Mouse (Mus musculus): ENCODE measurements around the gene Sdha. TPM values are rescaled to one million over a fixed set of nuclear protein-coding genes. Genes with fewer than 3 reads are reported as not detected.

Gene Sdha
- 100 to 1,000 TPM; 450 to 473 TPM for total RNA-seq (2021)
- long read RNA-seq, experiment 1, transcript Sdha-201 (15 exons, 2,900 nt) = major isoform, 506 of 592 reads
- long read RNA-seq, experiment 1, partial matches to known transcripts = 44 of 592 reads
- long read RNA-seq, experiment 1, other reads (novel, unspliced or antisense) = 38 of 592 reads
- long read RNA-seq, experiment 2, transcript Sdha-201 (15 exons, 2,900 nt) = major isoform, 1,237 of 1,373 reads
- long read RNA-seq, experiment 2, partial matches to known transcripts = 69 of 1,373 reads
- long read RNA-seq, experiment 2, other reads (novel, unspliced or antisense) = 63 of 1,373 reads

- peak; percentile 92 to 94 for DNase-seq (ENCODE audit: low spot score in 2 of 2)
These were observed at the start of gene Sdha, which contains the start of gene Ccdc127 for GRCm38 (mm10) chr13:74349566-74350434. TSS of gene Sdha (minus strand) at chr13:74350280. TSS of gene Ccdc127 (plus strand) at chr13:74350309.

DNA sequence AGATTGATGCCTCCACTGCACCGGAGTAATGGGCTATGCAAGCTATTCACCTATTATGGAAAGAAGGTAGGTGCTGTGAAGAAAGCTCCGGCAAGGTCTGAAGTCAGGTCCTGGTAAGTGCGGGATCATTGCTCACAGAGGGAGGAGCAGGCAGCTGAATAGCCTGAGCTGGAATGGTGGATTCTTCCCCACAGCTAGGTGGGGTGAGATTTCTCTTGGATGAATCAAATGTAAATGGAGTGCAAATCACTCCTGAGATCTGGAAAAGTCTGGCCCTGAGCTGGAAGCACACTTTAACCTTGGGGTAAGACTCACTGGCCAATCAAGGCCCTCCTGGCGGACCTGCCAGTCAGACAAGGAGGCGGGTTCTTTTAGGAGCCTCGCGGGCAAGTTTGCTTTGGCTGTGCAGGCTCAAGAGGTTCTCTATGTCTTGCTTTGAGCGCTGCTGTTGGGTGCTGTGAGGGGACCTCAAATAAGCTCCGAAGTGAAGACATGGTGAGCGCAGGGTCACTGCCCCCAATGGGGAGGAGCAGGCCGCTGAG lies 49.3 kb upstream of the Sdha start, which contains the start of gene Ftl1-ps1:
Gene Ftl1-ps1 (plus strand): TSS at position 397 of the 542 bp plus-strand sequence.
- peak in 1 of 2 experiments; percentile 14 for DNase-seq (ENCODE audit: low spot score in 2 of 2)

DNA sequence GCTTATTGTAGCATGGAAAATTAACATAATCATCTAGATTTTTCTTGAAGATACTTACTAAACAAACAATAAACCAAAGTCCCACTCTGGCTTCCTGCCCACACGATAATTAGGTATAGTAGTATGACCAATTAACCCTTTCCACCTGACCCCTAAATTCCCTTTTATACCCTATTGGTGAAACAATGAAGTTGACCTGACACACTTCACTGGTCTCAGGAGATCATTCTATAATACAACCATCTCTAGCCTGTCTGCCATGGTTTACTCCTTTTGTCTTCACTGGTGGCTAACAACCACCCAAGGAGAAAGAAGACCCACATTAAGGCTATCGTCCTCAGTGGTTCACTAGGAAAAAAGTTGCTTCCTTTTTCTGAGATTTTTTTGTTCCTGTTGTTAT lies 41.1 kb upstream of the Sdha start:
- no peak for DNase-seq (ENCODE audit: low spot score in 2 of 2)

DNA sequence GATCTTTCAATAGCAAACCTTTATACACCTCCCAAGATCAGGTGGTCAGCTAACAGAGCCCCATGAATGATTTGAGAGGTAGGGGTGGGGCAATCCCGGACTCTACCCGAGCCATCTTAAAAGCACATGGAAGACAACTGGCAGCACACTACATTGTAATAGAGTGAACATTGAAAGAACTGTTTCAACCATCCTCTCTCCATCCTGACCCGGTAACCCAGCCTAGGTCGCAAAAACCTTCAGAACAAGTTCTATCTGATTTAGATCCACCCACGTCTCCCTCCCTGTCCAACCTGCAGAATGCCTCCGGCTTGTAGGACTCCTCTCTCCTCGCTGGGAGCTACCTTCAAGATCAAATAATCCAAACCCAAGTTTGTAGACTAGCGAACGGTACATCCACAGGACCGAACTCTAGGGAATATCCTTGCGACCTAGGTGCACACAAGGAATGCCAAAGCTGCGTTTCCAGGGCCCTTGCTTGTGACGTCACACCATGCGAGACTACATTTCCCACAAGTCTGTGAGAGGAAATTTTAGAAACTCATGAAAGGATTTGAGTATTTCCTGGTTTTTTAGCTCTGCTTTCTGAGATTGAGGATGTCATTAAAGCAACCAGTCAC lies 40.4 kb upstream of the Sdha start, which contains the start of gene Zfp72:
Gene Zfp72 (minus strand): TSS at position 466 of the 620 bp plus-strand sequence.
- peak in 1 of 2 experiments; percentile 45 for DNase-seq (ENCODE audit: low spot score in 2 of 2)

- no peak for DNase-seq (ENCODE audit: low spot score in 2 of 2)
These were observed 39.6 kb upstream of the Sdha start for GRCm38 (mm10) chr13:74389730-74390129.

- no peak for DNase-seq (ENCODE audit: low spot score in 2 of 2)
These were observed 32.2 kb upstream of the Sdha start for GRCm38 (mm10) chr13:74382289-74382688.

DNA sequence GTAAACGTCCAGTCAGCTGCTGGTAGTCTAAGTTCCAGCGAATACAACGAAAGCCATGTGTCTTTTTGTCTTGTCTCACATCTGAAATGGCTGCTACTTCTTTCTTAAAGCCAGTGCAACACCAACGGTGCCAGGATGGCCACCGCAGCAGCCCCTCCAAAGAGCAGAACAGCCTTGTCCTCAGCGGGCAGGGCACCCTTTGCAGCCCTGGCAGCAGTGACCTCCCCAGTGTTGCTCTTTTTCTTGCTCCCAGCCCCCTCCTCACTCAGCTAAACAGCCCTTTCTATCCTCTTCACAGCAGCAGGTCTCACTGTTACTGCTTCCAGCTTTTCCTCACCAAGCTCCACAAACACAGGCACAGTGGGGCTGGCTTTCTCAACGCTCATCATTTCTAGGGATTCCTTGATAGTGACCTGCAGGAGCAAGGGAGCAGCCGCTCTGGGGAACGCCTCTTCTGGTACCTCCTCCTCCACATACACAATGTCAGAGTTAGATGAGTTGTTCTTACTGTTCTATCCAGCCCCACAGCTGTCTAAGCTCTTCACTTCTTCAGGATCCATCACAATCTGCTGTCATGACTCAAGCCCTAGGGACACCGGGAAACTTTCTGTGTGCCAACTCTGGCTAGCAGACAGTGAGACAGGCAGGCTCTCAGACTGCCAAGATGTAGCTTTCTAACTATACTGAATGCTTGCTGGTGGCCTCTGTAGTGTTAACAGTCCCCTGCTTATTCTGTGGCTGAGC lies 31.6 kb upstream of the Sdha start:
- DNase-seq (ENCODE audit: low spot score in 2 of 2) = no peak

DNA sequence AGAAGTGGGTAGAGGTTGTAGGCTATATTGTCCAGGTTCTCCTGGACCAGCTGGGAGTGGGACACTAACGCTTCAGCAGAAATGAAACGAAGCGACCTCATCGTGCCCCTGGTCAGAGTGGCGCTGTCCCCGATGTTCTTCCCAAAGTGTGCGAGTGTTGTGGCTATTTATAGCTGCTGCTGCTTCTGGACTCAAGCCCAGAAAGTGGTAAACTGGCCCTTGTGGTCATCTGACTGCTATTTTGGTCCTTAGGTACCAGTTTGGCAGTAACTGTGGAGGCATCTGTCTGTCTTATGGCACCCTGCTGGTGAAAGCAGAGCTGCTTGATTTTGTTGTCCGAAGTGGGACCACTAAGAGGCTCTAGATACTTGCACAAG lies 13.8 kb upstream of the Sdha start, which contains the start of gene Lrrc14b:
Gene Lrrc14b (minus strand): TSS at position 147 of the 377 bp plus-strand sequence.
- DNase-seq (ENCODE audit: low spot score in 2 of 2) = no peak

GRCm38 (mm10) chr13:74363176-74363858 lies 13.2 kb upstream of the Sdha start:
- no peak for DNase-seq (ENCODE audit: low spot score in 2 of 2)

GRCm38 (mm10) chr13:74362218-74362617 lies 12.1 kb upstream of the Sdha start:
- DNase-seq (ENCODE audit: low spot score in 2 of 2) = no peak

DNA sequence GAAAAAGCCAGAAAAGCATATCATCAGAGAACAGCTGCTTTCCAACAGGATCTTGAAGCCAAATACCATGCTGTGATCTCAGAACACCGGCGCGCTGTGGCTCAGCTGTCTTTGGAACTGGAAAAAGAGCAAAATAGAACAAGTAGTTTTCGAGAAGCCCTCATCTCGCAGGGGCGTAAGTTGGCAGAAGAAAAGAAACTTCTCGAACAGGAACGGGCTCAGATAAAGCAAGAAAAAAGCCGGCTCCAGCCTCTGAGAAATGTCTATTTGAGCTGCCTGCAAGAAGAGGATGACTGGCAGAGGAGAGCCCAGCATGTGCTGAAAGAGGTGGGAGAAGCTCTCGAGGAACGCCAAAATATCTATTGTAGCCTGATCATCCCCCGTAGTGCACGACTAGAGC lies 6.4 kb upstream of the Sdha start:
- no peak for DNase-seq (ENCODE audit: low spot score in 2 of 2)

DNA sequence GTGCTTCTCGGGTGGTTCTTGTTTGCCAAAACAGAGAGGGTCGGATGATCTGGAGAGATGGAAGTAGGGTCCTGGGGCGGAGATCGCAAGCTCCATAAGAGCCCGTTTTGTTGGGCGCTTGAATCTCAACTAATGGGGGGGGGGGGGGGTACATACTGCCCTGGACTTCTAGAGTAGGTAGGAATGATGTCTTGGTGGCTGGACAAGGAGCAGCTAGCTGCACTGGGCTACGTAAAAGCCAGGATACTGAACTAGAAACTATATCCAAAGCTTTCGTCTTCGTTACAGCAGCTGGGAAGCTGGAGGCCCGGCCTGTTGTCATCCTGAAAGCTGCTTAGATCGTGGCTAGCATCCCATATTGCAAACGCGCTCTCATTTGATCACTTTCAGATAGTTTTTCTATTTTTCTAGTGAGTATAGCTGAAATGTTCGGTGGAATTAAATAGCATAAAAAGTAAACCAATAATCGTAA lies 391 bp upstream of the Sdha start:
- DNase-seq (ENCODE audit: low spot score in 2 of 2) = no peak

- no peak for DNase-seq (ENCODE audit: low spot score in 2 of 2)
These were observed 9.0 kb downstream of the Sdha start for GRCm38 (mm10) chr13:74341036-74341435.

- DNase-seq (ENCODE audit: low spot score in 2 of 2) = no peak
These were observed 20.8 kb downstream of the Sdha start for GRCm38 (mm10) chr13:74329321-74329720.

DNA sequence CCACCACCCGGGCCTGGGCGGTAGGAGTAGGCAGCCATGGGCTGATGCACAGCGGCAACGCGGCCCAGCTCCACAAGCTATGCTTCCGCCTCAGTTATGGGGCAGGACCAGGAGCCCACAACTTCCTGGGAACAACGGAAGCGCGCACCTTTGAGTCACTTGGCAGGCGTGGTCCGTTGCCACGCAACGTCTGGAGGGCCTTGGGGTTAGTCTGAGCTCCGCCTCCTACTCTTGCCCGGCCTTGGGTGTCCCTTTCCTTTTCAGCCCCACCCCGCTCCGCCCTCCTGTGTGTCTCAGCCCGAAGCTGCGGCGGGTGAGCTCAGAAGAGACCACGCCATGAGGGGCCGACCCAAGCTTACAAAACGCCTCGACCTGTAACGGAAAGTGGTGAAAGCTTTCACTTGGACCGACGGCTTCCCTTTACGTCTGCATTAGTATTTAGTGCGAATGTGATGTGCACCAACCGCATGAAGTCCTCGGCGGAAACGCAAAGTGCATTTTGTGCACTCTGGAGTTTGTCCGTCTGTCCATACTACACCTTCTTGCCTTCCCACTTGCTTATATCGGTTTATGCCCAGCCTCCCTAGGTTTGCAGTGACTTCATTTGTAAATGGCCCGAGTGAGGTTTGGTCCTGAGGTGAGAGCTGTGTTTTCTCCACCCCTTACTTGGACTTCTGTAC lies 32.8 kb downstream of the Sdha start, which contains the start of gene Pdcd6:
Gene Pdcd6 (minus strand): TSS at position 411 of the 680 bp plus-strand sequence.
- peak; percentile 77 to 89 for DNase-seq (ENCODE audit: low spot score in 2 of 2)

- DNase-seq (ENCODE audit: low spot score in 2 of 2) = no peak
These were observed 33.3 kb downstream of the Sdha start for GRCm38 (mm10) chr13:74316789-74317169.

- DNase-seq (ENCODE audit: low spot score in 2 of 2) = no peak
These were observed 33.7 kb downstream of the Sdha start for GRCm38 (mm10) chr13:74316386-74316785.

DNA sequence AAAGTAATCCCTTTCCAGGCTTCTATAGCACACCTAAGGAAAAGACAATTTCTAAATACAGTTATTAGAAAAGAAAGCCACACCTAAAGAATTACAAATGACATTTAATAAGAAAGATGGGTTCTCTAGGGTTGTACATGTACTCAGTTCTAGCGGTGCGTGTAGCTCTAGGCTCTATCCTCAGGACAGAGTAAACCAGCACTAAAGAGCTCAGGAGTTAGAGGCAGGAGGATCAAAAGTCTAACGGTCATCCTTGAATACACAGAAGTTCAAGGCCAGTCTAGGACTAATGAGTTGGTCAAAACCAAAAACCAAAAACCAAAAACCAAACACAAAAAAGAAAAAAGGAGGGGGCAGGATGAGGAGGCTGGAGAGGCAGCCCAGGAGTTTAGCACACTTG lies 35.5 kb downstream of the Sdha start:
- no peak for DNase-seq (ENCODE audit: low spot score in 2 of 2)

GRCm38 (mm10) chr13:74305780-74306179 lies 44.3 kb downstream of the Sdha start:
- DNase-seq (ENCODE audit: low spot score in 2 of 2) = no peak
